Mouse (Mus musculus): ENCODE measurements at regions not wholly inside any gene's neighbourhood (a gene's known extent, or its start where the extent isn't known, plus 50 kb on each side); places are given as distances from the start of the nearest gene placed in this dataset.

- TF ChIP-seq CTCF (IDR thresholded peaks at IDR 0.05; ENCODE audit: low read depth) (no peak), EP300 (IDR thresholded peaks at IDR 0.05; ENCODE audit: low read depth) (no peak)
These were observed 233.0 kb upstream of the Kdm8 start for GRCm38 (mm10) chr7:125211346-125211973.

Data from liver, postnatal 0 days (tissue).